Mouse (Mus musculus): ENCODE results near the gene Olfr1205. TPM values are rescaled to one million over a fixed set of nuclear protein-coding genes. Genes with fewer than 3 reads are reported as not detected.

Gene Olfr1205
- not detected for total RNA-seq (2021)

GRCm38 (mm10) chr2:88829437-88829836, at the start of gene Olfr1205:
Gene Olfr1205 (plus strand): TSS chr2:88829737.
- intact Hi-C loops (cut with DNase I) = no loop called here
- no peak for DNase-seq

- no peak for DNase-seq
- intact Hi-C loops (cut with DNase I) = no loop called here
Observed at GRCm38 (mm10) chr2:88792736-88793135, 36.8 kb upstream of the Olfr1205 start, which contains the start of gene Olfr1201. Gene Olfr1201 (plus strand): TSS chr2:88793036.

GRCm38 (mm10) chr2:88814196-88814595, 15.3 kb upstream of the Olfr1205 start, which contains the start of gene Olfr1202:
Gene Olfr1202 (plus strand): TSS chr2:88814496.
- no peak for DNase-seq
- intact Hi-C loops (cut with DNase I) = no loop called here

GRCm38 (mm10) chr2:88838477-88838876, 8.9 kb downstream of the Olfr1205 start:
- intact Hi-C loops (cut with DNase I) = no loop called here
- DNase-seq = no peak

- DNase-seq = no peak
- intact Hi-C loops (cut with DNase I) = no loop called here
Observed at GRCm38 (mm10) chr2:88848992-88849391, 19.5 kb downstream of the Olfr1205 start, which contains the start of gene Olfr1204. Gene Olfr1204 (plus strand): TSS chr2:88849292.

GRCm38 (mm10) chr2:88862931-88863330, 33.4 kb downstream of the Olfr1205 start, which contains the start of gene Olfr1206:
Gene Olfr1206 (plus strand): TSS chr2:88863231.
- DNase-seq = no peak
- intact Hi-C loops (cut with DNase I) = no loop called here

Other genes starting within 250 kb of the Olfr1205 start
- gene Olfr1189, start 243.3 kb upstream of the Olfr1205 start, total RNA-seq (2021) = not detected
- not detected for gene Olfr1191-ps1, start 189.2 kb upstream of the Olfr1205 start, total RNA-seq (2021)
- gene Olfr1192-ps1, start 181.2 kb upstream of the Olfr1205 start, total RNA-seq (2021) = not detected
- gene Olfr1193, start 154.1 kb upstream of the Olfr1205 start, total RNA-seq (2021) = not detected
- not detected for gene Olfr1195, start 140.6 kb upstream of the Olfr1205 start, total RNA-seq (2021)
- gene Olfr1196, start 125.1 kb upstream of the Olfr1205 start, total RNA-seq (2021) = not detected
- gene Olfr1197, start 97.4 kb upstream of the Olfr1205 start, total RNA-seq (2021) = not detected
- not detected for gene Olfr1198, start 78.4 kb upstream of the Olfr1205 start, total RNA-seq (2021)
- not detected for gene Olfr1199, start 69.3 kb upstream of the Olfr1205 start, total RNA-seq (2021)
- gene Olfr1200, start 59.2 kb upstream of the Olfr1205 start, total RNA-seq (2021) = not detected
- gene Olfr1201, start 36.7 kb upstream of the Olfr1205 start, total RNA-seq (2021) = not detected
- gene Olfr1202, start 15.2 kb upstream of the Olfr1205 start, total RNA-seq (2021) = not detected
- not detected for gene Olfr1204, start 19.6 kb downstream of the Olfr1205 start, total RNA-seq (2021)
- gene Olfr1206, start 33.5 kb downstream of the Olfr1205 start, total RNA-seq (2021) = not detected
- not detected for gene Olfr1208, start 72.6 kb downstream of the Olfr1205 start, total RNA-seq (2021)
- gene Olfr1209, start 85.4 kb downstream of the Olfr1205 start, total RNA-seq (2021) = not detected
- not detected for gene Olfr1211, start 108.4 kb downstream of the Olfr1205 start, total RNA-seq (2021)
- not detected for gene Olfr1212, start 124.2 kb downstream of the Olfr1205 start, total RNA-seq (2021)
- gene Gm13762, start 150.5 kb downstream of the Olfr1205 start, total RNA-seq (2021) = not detected
- gene Olfr1214, start 162.9 kb downstream of the Olfr1205 start, total RNA-seq (2021) = not detected
- not detected for gene Olfr1215, start 177.2 kb downstream of the Olfr1205 start, total RNA-seq (2021)
- not detected for gene Olfr1216, start 188.6 kb downstream of the Olfr1205 start, total RNA-seq (2021)
- not detected for gene Olfr1217, start 202.3 kb downstream of the Olfr1205 start, total RNA-seq (2021)
- gene Olfr1218, start 231.4 kb downstream of the Olfr1205 start, total RNA-seq (2021) = not detected

All from heart, postnatal 36 days (tissue).